Mouse (Mus musculus) neural tube, embryonic 10.5 days (tissue): ENCODE data around the gene Kantr.
"Not testable (repeated sequence)": the region's sequence is repeated elsewhere in the genome, so short reads cannot be mapped to it uniquely, and the experiment has no call there.

Experiments
- DNase-seq: peaks from one replicate; pipeline ENCODE4 v3.0.0-alpha.2; 2017; ENCODE audit warnings: low spot score; ENCODE audit errors: extremely low spot score

Gene Kantr

DNA sequence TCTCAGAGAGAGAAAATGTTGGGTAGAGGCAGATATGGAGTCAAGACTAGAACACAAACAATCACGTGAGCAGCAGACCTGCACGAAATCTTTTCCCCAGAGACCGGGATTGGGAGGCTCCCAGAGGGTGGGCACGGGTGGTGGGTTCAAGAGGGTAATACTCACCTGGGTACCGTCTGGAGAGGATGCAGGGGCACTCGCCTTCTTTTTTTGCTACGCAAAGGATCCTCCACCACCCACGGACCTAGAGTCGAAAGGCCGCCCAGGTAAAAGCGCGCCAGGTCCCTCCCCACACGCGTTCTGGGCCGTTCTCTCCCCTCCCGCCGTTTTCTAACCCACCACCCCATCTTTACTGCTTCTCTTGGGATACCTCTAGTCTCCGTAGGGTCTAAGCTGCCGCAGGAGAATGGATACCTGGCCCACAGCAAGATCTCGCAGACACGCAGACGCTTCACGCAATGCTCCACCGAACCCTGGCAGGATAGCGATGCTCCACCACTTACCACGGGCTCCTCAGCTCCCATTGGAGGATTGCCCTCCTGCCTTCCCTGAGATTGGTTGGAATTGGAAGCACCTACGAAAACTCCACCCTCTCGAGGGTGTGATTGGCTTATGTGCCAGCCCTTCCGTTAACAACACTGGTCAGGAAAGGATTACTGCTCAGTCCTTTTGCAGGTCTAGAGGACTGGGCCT is at the start of gene Kantr:
Gene Kantr, minus strand, starts transcription at position 500 of the 693 bp plus-strand sequence.
- DNase-seq: peak; percentile 61

DNA sequence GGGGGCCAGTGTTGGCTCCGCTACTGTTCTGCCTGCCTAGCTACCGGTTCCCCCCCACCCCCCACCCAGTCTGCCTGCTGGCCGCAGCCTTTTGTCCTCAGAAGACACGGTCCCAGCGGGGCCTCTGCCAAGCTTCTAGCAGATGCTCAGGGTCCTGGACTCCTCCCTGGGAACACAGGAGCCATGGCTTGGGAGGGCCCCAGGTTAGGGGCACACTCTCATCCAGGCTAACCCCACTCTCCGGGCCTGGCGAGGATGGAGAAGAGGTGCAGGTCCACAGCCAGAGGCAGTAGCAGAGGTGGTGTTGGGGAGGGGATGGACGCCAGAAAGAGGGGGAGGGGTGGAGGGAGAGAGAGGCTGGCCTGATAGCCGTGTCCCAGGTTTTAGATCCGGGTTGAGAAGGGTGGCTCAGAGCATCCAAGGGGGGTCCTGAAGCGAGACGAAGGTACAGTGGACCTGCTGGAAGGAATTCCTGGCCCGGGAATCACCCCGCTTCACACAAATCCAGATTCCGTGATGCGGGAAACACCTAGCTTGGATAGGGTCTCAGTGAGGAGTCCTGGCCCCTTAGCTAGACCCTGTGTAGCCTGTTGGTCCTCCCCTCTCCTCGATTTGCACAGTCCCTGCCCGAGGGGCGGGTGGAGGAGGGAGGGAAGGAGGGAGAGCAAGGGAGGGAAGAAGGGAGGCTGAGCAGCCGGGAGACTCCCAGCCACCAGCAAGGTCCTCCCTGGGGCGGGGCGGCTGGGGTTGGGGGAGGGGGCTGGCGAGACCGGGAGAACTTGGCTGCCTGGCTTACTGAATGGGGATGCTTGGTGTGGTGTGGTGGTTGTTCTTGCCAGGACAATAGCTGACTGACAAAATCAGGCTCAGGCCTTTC is 41.3 kb upstream of the Kantr start, which contains the start of gene Gpr173:
Gene Gpr173, minus strand, starts transcription at position 308 of the 877 bp plus-strand sequence.
- DNase-seq: peak; percentile 79

DNA sequence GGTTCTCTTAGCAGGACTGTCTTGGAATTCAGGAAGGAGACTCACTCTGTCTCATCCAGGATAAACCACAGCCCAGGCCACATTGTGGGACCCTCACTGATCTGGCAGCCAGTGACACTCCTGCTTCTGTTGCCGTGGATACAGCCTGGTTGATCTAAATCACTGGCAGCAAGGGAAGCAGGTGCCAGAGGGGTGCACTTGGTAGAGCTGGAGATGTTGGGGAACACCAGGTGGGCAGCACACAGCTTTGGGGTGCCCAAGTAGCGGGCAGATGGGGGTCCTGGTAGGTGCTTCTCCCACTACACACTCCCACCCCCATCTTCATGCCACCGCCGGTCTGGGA is 40.7 kb upstream of the Kantr start:
- DNase-seq: peak; percentile 13

DNA sequence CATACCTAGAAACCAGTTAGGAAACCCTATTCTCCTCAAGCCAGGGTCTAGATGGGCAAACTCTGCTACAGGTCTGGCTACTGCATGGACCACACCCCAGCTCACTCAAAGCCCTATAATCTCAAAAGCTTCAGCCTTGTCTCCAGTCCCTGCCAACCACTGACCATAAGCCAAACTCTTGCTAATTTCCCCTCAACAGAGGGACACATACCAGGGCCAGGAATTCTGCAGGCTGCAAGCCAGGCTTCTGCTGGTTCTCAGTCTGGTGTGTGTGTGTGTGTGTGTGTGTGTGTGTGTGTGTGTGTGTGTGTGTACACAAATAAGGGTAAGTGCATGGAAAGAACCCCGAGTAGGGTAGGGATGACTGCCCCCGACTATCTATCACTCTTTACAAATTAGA is 39.1 kb upstream of the Kantr start:
- DNase-seq: no peak

DNA sequence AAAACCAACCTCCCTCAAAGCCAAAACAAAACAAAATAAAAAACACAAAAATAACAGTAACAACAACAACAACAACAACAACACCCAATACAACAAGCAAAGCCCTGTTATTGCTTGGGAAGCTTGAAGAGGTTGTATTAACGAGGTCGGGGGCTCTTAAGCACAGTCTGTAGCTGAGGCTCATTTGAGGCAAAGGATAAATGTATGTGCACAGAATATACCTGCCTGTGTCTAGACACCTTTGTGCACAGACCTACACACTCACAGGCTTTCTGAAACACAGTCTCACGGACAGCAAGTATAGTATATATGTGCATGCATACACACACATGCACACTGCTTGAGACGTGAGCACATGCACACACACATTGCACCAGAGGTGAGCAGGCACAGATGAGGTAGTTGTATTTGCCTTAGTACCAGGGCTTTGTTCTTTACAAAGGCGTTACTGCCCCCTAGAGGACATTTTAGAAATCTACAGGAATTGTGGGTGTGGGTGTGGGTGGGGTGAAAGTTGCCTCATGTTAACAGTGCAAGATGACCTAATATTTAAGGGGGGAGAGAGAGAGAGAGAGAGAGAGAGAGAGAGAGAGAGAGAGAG is 25.4 kb upstream of the Kantr start:
- peak; percentile 15 for DNase-seq

DNA sequence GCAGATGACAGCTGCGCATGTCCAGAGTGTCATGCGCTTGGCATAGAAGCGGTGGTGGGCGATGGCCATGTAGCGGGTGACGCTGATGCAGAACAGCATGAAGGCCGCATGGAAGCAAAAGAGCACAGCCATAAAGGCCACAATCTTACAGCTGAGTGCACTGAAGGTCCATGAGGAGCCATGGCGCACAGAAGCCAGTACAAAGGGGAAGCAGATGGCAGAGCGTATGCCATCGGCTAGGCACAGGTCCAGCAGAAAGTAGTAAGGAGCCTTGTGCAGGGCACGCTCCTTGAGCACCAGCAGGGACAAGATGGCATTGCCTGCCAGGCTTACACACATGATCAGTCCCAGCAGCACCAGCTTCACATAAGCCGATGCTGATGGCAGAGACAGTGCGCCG is 19.7 kb upstream of the Kantr start:
- DNase-seq: no peak

DNA sequence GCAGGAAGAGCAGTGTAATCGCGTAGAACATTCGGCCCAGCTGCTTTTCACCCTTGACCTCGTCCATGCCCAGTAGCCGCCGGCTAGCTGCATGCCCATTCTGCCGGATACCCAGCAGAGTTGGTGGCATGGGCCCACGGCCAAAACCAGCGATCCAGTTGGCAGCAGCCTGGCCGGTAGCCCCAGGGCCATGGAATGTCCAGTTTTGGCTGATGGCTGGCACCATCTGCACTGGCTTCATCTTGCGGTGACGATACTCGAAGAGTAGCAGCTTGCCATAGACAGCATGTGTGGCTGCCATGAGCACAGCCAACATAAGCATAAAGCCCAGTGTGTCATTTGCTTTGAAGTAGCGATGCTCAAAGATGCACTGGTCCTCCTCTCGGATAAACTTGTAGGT is 19.3 kb upstream of the Kantr start:
- no peak for DNase-seq

DNA sequence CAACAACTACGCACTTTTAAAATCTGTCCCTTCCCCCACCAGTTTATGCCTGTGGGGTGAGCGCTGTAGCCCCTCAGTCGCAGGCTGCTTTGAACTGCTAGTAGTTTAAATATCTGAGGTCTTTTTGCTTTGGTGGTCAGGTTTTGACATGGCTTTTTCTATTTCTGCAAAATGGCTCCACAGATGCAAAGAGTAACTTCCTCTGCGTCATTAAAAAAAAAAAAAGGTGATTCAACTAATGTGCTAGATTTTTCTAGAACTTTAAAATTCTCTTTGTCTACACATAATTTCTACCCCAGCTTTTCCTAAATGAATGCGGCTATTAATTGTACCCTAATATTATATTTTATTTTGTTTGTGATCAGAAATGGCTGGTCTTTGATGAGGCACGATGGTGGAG is 15.6 kb upstream of the Kantr start:
- DNase-seq: no peak

DNA sequence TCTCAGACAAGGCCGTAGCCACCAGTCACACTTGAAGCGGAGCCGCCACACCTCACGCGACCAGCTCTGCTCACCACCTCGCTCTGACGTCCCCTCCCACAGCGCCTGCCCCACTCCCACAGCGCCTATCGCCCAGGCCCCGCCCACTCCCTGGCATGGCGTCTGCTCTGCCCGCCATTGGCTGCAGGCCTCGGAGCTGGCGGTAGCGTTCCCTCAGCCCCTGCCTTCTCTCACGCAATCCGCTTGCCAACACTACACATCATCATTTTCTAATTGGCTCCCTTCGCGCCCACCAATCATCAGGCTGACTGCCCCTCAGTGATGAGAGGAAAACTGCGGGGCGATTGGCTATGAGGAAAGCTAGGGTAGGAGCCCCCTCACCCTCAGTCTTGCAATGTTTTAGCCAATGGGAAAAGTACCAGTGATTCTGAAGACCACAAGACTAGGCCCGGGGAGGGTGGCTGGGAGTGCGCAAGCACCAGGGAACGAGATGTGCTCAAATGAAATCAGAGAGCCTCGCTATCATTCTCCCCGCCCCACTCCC is 15.1 kb upstream of the Kantr start, which contains the start of gene Tspyl2:
Gene Tspyl2, minus strand, starts transcription at position 68 of the 544 bp plus-strand sequence.
- DNase-seq: peak; percentile 81

DNA sequence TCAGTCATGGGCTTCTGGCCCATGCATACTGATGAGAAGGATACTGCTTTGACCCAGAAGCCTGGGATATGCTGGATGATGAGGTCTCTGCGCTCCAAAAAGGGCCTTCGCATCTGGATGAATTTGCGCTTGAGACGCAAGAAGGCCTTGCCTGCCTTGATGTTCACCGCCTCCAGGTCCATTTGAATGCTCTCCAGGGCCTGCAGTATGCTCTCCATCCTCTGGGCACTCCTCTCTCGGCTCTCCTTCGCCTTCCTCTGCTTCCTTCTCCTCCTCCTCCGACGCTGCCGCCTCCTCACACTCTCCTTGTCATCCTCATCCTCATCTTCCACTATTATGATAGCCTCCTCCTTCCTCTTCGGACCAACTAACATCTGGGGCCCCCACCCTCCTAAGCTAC is 14.2 kb upstream of the Kantr start:
- no peak for DNase-seq

DNA sequence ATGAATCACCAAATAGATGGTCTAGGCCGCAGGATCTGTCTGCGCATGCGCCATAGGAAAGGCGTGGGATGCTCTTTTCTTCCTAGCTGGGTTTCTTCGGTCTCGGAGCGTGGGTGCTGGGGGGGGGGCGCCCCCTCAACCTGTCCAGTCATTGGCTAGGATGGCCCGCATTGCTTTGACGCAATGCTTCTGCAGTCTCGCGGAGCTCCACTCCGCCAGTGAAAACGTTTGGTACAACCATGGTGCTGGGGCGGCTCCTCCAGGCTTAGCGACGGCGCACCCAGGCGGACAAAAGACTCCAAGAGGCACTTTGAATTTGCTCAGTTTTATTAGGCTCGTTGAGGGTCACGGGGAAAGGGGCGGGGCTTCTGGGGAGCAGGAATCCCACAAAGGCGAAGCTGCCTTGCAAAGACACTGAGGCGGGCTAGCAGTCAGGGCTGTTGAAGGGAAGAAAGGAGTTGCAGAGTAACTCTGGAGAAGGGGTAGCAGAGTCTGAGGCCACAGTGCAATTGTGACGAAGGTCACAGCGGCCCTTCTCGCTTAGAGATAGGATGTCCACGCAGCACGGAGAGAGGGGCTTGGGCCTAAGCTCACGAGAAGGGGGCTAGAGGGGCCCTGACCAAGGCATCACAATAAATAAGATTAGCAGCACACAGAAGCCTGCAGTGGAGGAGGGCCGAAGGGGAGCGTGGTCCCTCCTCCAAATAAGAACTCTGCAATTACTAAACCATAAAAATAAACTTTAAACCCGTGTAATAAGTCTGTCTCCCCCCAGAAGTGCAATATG is 9.4 kb upstream of the Kantr start:
- peak; percentile 84 for DNase-seq

DNA sequence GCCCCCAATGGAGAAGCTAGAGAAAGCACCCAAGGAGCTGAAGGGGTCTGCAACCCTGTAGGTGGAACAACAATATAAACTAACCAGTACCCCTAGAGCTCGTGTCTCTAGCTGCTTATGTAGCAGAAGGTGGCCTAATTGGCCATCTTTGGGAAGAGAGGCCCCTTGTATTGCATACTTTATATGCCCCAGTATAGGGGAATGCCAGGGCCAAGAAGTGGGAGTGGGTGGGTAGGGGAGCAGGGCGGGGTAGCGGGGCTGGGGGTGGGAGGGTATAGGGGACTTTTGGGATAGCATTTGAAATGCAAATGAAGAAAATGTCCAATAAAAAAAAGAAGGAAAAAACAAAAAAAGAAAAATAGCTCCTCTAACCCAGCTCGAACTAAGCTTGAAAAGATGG is 8.8 kb upstream of the Kantr start:
- not testable (repeated sequence) for DNase-seq

DNA sequence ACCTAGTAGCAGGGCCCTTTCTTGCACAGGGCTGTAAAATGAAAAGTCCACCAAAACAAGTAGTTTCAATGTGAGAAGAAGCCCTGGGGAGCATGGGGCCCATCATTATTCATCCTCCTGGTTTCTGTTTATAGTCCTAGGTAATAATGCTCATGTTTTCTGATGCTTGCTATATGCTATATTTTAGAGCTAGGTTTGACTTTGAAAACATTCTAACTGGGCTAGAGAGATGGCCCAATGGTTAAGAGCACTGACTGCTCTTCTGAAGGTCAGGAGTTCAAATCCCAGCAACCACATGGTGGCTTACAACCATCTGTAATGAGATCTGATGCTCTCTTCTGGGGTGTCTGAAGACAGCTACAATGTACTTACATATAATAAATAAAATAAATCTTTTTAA is 2.1 kb upstream of the Kantr start:
- DNase-seq: not testable (repeated sequence)

DNA sequence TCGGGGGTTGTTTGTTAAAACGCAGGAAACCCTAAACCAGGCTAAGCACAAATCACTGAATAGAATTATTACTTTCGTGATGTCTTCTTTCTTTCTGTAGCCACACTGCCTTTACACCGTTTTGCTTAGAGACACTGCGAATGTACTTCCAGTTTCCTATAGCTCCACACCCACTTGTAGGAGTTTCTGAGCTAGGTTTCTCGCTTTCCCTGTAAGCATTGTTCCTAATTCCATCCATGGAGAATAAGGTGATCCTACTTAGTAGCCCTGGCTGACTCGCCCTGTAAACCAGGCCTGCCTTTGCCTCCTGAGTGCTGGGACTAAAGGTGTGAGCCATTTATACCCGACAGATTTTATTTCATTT is 376 bp upstream of the Kantr start:
- DNase-seq: no peak

DNA sequence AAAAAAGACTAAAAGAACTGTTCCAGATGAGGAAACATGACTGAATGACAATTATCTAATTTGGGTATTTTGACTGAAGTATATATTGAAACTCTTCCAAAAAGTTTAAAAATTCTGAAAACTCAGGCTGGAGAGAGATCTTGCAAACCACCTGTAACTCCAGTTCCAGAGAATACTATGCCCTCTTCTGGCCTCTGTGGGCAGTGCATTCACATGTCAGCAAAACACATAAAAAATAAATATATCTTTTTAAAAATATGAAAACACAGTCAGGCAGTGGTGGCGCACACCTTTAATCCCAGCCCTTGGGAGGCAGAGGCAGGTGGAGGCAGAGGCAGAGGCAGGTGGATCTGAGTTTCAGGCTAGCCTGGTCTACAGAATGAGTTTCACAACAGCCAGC is 3.7 kb downstream of the Kantr start:
- no peak for DNase-seq

DNA sequence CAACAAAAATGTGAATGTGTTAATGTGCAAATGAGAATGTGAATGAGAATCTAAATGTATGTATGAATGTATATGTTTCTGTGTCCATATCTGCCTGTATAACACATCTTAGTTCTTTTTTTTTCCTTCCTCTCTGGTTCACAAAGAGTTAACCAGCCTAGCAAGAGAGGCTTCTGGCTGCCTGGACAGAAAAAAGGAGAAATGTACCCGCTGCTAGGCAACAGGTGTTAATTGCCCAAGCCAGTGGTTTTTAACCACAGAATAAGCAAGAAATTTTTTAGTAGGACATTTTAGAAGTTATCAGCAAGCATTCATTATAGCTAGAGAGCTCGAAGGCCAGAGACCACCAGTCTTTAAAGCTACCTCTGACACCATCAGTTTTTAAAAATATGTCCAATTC is 4.5 kb downstream of the Kantr start:
- no peak for DNase-seq

DNA sequence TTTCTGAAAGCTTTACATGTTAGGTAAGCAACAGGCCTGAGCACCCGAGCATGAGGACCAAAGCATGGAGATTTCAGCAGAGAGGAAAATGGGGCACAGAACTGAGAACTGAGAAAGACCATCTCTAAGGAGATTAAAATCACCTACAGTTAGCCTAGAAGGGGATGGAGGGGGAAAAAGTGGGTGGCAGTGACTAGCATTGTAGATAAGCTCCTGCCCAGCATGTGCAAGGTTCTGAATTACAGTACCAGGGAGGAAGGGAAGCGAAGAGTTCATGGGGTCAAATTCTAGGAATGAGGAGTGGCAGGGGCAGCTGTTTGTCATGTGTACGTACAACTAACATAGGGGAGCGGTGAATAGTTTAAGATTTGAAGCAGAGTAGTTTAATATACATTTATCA is 6.8 kb downstream of the Kantr start:
- DNase-seq: no peak

DNA sequence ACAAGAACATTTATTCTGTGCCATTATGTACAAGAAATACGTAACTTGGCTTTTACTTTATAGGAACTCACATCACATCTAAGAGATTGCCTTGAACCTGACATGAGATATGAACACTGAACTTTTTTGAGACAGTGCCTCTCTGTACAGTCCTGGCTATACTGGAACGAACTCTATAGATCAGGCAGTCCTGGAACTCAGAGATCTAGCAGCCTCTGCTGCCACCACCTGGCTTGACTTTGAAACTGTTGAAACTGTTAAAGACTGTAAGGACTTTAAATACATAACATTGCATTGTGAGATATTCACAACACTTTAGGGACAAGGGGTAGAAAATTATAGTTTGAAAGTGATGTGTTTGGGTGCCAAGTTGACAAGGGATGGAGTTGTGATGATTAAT is 19.4 kb downstream of the Kantr start:
- DNase-seq: no peak

DNA sequence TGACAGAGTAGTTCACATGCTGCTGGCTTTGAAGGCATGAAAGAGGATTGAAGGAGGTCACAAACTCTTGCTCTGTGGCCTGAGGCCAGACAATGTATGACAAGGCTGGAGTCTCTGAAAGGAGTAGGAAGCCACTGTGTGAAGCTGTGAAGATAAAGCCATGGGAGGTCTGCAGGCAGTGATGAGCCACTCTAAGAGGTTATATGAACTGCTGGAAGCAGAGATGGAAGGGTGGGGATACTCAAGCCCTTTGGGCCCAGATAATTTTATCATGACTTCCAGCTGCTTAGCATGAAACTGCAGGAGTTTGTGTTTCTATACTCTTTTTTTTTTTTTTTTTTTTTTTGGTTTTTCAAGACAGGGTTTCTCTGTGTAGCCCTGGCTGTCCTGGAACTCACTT is 19.9 kb downstream of the Kantr start:
- no peak for DNase-seq

DNA sequence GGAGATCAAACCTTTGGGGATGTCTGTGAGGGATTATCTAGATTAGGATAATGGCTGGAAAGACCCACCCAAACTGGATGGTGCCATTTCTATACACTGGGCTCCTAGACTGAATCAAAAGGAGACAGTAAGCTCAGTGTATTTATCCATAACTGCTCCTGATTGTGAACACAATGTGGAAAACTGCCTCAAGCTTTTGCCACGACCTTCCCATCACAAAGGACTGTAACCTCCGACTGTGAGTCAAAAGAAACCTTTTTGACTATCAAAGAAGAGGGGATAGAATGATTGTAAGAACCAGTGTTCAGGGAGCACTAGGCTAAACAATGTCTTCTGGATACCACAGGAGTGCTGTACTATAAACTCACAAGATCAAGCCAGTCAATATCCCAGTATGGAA is 21.1 kb downstream of the Kantr start:
- DNase-seq: no peak

DNA sequence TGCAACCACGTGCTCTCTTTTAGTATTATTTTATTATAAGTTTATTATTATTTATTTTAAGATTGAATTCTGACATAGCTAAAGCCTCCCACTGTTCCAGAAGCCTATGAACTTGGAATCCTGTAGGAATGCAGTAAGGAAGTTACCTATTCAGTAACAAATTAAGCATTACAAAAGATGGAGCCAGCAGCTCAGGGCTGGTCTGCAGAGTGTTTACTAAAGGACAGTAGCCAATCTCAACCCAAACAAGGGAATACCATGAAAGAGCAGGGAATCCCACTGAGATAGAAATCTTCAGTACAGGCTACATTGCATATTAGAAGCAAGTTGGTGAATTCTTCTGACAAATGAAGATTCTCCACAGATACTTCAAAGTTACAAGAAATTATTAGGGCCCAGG is 40.3 kb downstream of the Kantr start:
- not testable (repeated sequence) for DNase-seq
